Mouse (Mus musculus): Measurements from ENCODE around the gene Car5a.

The Car5a gene

DNA sequence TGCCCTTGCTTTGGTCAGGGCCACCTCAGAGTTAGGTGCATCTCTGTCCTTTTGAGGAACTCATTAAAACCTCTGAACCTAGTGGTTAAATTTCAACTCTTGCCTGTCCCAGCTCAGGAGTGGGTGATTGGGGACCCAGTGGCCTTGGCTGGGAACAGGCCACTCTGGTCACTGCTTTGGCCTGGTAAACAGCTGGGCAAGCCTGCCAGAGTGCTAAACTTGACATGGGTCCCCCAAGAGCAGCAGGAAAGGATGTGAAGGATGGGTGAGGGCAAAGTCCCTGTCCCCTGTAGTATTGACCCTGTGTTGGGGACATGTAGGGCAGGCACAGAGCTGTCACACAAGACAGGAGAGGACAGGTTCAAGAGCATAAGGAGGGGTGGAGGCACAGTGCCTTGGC, at the start of gene Car5a:
TSS of gene Car5a (minus strand) at position 74 of the 400 bp plus-strand sequence.
- in situ Hi-C loops (cut with MboI; ENCODE audit: unreplicated experiment in 2 of 2), result loop anchor here (25.0 kb wide), 1 partner anchor 358 kb away; the partner anchor contains the start of genes Fbxo31 (in 2 of the 2) and Map1lc3b (in 2 of the 2)

DNA sequence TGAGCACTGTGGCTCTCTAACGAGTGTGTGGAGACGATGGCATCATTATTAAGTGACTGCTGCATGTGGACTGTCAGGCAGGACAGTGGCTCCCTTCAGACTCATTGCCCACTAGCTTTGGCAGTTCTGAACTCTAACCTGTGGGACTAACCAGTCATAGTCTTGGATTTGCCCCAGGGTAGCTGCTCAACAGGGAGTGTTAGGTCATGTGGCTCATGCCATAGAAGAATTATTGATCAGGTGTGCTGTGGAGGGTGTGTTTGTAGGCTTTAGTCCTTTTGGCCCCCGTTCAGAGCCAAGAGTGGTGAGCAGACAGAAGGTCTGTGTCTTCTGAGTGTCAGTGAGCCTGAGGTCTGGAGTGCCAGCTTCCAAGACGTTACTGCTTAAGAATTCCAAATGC, 48.2 kb upstream of the Car5a start:
- in situ Hi-C loops (cut with MboI; ENCODE audit: unreplicated experiment in 2 of 2), result loop anchor here in 1 of 2 experiments (25.0 kb wide), 1 partner anchor 269 kb away; no protein-coding TSS in a partner anchor

DNA sequence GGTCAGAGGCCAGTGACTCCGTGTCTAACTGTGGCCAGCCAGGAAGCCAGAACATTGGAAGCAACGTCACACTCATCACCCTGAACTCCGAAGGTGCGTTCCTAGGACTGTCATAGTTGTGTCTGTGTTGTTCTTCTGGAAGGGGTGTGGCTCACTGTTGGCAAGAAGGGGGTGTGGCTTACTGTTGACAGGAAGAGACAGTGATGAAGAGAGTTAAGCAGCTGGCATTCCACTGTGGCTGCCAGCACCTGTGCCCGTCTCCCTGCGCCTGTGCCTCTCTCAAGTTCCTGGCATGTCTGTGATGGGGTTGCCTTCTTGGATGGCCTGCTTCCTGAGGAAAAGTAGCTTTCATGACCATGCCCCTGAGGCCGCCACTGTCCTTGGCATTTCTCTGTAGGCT, 46.9 kb upstream of the Car5a start:
- in situ Hi-C loops (cut with MboI; ENCODE audit: unreplicated experiment in 2 of 2), result loop anchor here in 1 of 2 experiments (25.0 kb wide), 1 partner anchor 271 kb away; no protein-coding TSS in a partner anchor

DNA sequence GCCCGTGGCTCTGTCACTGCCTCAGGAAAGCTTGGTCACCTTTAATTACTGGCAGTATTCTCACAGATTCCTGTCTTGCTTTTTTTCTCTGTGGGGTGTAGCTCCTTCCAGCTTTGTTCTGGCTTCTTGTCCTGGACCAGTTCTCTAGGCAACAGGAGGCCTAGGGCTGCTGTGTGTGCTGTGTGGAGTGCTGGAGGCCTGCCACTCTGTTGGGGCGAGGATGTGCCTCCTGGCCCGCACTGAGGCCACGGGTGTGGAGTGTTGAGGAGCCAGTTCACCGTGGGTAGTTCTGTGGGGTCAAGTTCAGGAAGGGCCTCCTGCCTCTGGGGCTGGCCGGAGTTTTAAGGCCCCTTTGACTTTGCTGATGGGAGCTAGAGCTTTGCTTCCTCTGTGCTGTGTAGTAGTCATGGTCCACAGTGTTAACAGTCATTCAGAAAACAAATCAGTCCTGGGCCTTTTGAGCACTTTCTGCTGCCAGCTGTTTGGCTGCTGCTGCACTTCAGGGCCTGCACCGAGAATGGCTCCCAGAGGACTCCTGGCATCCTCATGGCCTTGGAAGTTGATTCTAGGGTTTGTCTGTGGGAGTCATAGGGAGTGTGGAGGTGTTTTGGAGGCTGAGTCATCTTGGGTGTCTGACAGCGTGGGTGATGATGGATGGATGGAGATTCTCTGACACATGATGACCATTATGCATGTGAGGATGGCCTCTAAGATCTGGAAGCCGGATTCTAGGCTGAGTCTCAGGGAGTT, 46.0 kb upstream of the Car5a start:
- in situ Hi-C loops (cut with MboI; ENCODE audit: unreplicated experiment in 2 of 2), result loop anchor here in 1 of 2 experiments (25.0 kb wide), 1 partner anchor 272 kb away; no protein-coding TSS in a partner anchor

DNA sequence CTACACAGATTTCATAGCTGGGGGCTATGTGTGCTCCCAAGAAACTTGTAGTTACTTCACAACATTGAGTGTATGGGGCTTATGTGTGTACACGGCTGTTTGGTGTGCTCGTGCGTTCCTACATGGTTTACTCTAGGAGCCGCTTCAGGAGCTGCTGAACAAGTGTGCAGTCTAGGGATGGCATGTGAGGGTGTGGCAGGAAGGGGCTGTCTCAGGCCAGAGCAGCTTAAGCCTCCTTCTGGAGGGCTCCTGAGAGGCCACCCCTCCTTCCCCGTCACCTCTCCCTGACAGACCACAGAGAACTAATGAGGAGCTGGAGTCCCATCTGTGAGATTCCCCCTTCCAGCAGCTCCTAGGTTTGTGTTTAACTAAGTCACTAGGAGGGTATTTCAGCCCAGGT, 43.2 kb upstream of the Car5a start:
- in situ Hi-C loops (cut with MboI; ENCODE audit: unreplicated experiment in 2 of 2), result loop anchor here (10.0 to 25.0 kb wide), 2 partner anchors 267 to 274 kb away; no protein-coding TSS in a partner anchor

DNA sequence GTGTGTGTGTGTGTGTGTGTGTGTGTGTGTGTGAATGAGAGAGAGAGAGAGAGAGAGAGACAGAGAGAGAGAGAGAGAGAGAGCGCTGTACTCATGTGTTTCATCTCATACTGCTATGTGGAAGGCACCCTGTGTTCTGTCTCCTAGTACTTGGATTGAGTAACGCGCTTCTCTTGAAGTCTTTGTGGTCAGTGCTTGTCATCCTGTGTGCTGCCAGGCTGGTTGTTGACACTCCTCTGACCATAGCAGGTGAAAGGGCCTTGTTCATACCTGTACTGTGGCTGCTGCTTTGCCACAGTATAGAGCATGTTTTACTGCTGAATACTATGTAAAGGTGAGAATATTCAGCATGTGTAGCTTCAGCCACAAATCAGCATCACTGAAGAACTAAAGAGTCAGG, 41.0 kb upstream of the Car5a start:
- in situ Hi-C loops (cut with MboI; ENCODE audit: unreplicated experiment in 2 of 2), result loop anchor here (10.0 to 25.0 kb wide), 2 partner anchors 269 to 277 kb away; no protein-coding TSS in a partner anchor

DNA sequence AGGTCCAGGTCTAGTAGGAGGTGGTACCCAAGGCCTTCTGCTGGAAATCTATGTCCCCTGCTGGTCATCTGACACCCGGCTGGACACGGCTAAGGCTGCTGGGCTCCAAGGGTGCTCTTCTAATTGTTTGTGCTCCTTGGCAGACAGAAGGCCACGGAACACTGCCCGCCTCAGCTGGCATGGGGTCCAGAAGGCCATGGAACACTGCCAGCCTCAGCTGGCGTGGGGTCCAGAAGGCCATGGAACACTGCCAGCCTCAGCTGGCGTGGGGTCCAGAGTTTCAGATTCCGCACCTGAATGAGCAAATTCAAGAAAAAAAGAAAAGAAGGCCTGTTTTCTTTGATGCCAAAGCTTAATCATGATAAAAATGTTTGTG, 36.8 kb upstream of the Car5a start:
- in situ Hi-C loops (cut with MboI; ENCODE audit: unreplicated experiment in 2 of 2), result loop anchor here (10.0 to 25.0 kb wide), 2 partner anchors 273 to 281 kb away; no protein-coding TSS in a partner anchor

DNA sequence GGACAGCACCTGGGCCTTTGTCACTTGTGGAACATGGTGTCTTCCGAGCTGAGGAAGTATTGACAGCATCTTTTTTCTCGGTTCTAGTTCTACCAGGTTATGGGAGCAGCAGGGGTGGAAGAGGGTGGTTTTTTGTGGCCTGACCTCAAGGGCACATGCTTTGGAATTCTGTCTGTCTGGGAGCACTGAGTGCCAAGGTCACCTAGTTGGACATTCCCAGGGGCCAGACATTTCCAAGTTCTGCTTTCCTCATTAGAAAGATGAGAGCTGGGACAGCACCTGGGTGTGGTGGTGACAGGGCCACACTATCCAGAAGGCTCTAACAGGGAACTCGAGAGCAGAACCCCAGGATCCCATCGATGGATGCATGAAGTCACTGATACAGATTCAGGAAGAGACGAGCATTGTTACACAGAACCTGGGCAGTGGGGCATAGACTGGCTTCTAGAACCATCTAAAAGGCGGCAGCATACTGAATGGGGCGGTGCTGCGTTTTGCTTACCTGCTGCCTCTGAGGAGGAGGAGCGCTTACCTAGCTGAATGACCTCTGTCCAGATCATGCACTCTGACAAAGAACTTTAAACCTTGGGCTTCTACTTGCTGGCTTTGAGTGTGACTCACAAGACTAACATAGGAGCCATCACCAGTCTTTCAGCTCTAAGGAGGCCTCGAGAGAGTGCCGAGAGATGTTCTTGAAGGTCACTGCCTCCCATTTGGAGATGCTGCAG, 36.3 kb upstream of the Car5a start:
- in situ Hi-C loops (cut with MboI; ENCODE audit: unreplicated experiment in 2 of 2), result loop anchor here (10.0 to 25.0 kb wide), 2 partner anchors 274 to 281 kb away; no protein-coding TSS in a partner anchor

DNA sequence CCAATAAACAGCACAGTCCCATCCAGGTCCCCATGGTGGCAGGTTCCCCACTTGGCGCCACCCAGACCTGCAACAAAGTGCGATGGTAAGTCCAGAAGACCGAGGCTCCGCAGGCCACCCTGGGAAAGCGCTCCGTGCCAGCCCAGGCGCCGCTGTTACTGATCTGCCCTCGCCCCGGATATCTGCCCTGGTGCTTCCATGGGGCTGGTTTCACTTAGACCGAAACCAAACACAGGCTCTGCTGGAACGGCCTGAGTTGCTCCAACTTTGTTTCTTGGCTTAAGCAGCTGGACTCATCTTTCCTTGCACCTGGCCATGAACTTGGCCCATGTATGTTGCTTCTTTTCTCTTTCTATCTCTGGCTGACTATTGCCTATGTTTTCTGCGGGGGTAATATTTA, 34.0 kb upstream of the Car5a start:
- in situ Hi-C loops (cut with MboI; ENCODE audit: unreplicated experiment in 2 of 2), result loop anchor here in 1 of 2 experiments (25.0 kb wide), 1 partner anchor 284 kb away; no protein-coding TSS in a partner anchor

DNA sequence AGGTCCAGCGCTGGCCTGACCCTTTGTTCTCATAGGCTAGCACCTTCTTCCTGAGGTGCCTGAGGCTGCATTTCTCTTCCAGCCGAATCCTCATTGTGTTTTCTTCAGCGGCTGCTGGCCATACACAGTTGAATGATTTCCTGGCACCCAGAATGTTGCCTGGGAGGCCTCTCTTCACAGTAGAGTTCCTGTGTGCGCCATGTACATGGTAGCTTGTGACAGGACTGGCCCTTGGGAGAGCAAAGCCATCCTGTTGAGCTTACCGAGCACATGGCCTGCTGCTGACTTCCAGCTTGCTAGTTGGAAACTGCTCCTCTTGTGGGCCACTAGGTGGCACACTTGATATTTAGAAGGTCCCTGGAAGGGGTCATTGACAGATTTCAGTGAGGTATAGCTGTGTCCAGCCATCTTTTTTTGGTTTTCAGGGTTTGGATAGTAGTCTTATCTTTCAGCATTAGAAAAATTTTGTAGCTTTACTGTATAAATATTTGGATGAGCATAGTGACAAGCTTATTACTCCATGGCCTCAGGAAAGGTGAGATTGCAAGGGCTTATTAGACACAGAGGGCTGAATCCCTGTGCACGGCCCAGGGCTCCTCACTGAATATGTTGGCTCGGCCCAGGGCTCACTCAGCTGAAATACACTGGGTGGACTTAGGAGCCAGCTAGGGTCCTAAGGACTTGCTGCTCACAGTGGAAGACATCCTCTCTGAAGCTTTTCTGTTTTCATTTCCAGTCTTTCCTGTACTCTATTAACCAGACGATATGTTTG, 33.3 kb upstream of the Car5a start:
- in situ Hi-C loops (cut with MboI; ENCODE audit: unreplicated experiment in 2 of 2), result loop anchor here in 1 of 2 experiments (25.0 kb wide), 1 partner anchor 284 kb away; no protein-coding TSS in a partner anchor

DNA sequence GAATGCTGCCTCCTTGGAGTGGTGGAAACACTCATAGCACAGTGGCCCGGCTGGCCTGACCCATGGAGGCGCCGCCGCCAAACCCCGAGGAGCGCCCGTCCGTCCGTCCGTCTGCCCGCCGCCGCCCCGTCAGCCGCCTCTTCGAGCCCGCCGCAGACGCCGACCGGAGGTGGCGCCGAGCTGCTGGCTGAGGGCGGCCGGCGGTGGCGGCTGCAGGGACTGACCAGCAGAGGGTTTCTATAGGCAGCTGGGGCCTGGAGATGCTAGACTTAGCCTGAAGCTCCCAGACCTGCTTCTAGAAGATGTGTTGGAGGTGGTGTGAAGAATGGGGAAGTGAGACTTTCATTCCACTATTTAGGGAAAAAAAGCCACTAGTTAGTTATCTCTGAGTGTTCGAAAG, 29.2 kb upstream of the Car5a start:
- in situ Hi-C loops (cut with MboI; ENCODE audit: unreplicated experiment in 2 of 2), result no loop called here

DNA sequence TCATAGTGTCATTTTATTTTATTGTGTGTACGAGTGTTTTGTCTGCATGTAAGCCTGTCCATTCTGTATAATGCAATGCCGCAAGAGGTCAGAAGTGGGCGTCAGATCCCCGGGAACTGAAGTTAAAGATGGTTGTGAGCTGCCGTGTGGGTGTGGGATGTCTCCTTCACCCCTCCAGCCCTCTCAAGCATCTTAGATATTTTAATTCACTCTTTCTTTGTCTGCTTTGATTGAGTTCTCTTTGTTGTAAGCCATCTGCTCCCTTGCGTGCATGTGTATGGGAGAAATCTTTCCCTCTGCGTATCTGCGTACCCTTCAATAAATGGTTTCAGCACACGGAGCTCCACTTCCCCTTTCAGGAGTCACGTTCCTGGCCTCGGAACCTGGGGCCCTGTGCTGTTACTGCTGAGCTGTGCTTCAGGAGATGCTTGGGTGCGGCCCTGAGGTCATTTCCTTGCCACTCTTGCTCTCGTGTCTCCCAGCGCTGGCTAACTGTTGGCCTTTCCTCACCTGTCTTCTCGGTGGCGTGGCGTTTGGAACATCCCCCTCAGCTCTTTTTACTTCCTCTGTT, 26.9 kb upstream of the Car5a start:
- in situ Hi-C loops (cut with MboI; ENCODE audit: unreplicated experiment in 2 of 2), result no loop called here

DNA sequence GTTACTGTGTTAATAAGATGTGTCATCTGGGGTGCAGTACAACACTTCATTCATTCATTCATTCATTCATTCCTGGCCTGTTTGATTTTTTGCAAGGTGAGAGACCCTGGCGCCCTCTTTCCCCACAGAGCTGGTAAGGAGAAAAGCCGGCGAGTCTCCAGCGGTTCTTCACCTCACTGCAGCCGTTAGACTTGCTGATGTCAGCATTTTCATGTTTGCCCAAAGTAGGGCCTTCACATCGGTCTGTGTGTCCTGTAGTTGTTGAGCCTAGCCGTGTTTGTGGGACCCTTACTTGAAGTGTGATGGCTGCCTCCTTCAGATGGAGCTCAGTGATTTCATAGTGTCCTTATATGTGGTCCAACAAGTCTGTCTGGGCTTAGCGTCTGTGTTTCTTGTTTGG, 25.5 kb upstream of the Car5a start:
- in situ Hi-C loops (cut with MboI; ENCODE audit: unreplicated experiment in 2 of 2), result no loop called here

DNA sequence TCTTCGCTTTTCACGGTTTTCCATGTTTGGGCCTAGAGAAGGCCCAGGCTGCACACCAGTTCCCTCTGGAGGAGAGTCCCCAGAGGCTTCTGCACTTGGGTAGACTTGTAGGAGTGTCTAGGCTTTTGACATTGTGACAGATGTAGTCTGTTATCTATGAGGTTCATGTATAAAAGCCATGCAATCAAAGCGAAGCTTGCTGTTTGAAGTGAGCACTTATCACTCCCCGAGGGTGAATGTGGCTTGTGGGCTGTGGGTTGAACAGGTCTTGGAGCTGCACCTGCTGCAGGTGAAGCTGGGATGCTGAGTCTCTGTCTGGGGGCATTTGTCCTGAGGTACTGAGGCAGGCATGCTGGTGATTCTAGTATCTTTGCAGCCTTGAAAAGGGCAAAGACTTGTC, 23.8 kb upstream of the Car5a start:
- in situ Hi-C loops (cut with MboI; ENCODE audit: unreplicated experiment in 2 of 2), result no loop called here

DNA sequence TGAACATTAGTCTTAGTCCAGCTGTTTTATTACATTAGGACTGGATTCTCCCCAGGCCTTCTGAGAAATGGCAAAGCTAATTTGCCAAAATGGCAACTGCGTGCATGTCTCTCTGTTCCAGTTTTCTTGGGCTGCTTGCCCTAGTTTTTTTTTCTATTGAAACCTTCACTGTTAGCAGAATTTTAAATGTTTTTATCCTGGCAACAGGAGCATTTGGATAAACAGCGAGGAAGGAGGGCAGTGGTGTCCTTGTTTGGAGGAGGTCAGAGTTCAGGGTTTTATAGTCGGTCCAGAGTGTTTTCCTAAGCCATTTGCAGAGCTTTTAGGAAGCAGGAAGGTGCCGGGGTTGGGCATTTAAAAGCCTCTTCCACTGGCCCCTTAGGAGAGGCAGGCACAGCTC, 23.3 kb upstream of the Car5a start:
- in situ Hi-C loops (cut with MboI; ENCODE audit: unreplicated experiment in 2 of 2), result no loop called here

DNA sequence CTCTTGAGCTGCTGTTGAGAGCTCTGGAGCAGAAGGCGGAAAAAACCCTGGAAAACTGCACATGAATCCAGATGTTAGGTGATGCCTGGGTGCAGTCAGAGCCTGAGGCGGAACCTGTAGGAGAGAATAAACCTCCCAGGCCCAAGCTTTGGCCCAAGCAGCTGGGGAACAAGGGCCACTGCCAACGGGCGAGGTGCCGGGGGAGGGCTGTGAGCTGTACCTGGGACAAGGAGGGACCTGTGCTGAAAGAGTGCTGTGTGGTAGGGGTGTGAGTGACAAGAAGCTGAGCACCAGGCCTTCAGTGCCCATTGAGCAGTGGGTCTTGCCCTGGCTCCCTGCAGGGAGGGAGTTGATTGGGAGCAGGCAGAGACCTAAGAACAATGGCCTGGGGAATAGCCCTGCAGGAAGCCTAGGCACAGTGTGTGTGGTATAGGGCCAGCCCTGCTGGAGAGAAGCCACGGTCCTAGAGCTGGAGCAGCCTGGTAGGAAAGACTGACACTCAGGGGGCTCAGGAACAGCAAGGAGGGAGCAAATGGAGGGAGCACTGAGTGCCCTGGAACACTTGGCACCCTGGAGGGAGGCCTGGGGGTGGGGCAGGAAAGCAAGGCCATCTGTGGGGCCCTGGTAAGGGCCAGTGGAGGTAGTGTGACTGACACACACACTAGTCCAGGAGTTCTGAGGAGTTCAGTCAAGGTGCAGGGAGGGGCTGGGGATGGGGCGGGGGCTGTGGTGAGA, 22.2 kb upstream of the Car5a start:
- in situ Hi-C loops (cut with MboI; ENCODE audit: unreplicated experiment in 2 of 2), result no loop called here

DNA sequence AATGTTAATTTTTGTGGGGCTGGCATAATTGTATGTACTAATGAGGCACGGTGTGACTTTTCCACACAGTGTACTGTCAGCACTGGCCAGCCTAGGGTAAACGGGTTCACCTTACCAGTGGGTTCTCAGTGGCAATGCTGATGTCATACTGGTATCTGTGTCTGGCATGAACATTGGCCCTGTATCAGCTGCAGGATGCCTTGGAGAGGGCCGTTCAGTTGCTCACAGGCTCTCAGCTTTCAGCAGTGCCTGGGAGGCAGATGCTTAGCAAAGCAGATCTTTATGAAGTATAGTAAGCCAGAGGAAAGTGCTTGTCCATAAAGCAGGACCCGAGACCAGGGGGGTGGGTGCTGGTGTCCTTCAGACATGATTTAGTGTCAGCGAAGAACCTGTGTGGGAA, 21.4 kb upstream of the Car5a start:
- in situ Hi-C loops (cut with MboI; ENCODE audit: unreplicated experiment in 2 of 2), result no loop called here

DNA sequence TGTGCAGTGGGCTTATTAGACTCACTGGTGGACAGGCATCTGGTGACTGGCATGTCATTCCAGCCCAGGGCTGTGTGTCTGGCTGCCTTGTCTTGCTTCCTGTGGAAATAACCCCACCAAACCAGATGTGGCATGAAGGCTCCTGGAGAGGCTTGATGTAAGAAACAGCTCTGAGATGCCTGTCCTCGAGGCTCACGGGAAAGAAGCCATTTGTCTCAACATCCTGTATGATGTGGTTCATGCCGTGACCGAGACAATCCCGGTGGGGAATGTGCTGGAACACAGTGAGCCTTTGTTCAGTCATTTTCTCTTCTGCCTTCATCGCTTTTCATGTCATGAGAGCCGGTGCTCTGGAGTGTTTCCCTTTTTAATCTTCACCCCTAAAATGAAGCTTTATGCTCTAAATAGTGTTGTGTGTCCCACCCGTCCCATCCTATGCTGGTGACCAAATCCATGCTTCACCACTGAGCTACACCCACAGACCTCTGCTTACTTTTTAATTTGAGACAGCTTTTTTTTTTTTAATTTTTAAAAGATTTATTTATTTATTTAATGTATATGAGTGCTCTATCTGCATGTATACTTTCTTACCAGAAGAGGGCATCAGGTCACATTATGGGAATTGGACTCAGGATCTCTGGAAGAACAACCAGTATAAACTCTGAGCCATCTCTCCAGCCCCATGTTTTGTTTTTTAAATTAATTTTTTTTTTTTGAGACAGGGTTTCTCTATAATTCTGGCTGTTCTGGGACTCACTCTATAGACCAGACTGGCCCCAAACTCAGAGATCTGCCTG, 20.2 kb upstream of the Car5a start:
- in situ Hi-C loops (cut with MboI; ENCODE audit: unreplicated experiment in 2 of 2), result no loop called here

DNA sequence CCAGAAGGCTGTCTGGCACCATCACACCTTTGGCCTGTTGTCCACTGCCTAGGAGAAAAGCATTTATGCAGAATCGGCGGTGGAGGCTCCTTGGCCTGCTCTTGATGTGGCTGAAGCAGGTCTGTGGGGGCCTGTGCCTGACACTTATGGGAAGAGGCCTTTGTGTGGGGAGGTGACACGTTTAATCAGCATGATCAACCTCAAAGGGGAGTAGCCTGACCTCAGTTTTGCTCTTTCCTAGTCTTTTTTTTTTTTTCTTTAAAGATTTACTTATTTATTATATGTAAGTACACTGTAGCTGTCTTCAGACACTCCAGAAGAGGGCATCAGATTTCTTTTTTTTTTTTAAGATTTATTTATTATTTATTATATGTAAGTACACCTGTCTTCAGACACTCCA, 18.2 kb upstream of the Car5a start:
- in situ Hi-C loops (cut with MboI; ENCODE audit: unreplicated experiment in 2 of 2), result no loop called here

Measured in v-Abl transformed pro-B cells (cell line).